Mouse (Mus musculus): ENCODE results near the gene Ifnl2. TPM values are rescaled to one million over a fixed set of nuclear protein-coding genes. Genes with fewer than 3 reads are reported as not detected.

The Ifnl2 gene
- polyA plus RNA-seq, 1 experiment from 2014 or later: not detected

DNA sequence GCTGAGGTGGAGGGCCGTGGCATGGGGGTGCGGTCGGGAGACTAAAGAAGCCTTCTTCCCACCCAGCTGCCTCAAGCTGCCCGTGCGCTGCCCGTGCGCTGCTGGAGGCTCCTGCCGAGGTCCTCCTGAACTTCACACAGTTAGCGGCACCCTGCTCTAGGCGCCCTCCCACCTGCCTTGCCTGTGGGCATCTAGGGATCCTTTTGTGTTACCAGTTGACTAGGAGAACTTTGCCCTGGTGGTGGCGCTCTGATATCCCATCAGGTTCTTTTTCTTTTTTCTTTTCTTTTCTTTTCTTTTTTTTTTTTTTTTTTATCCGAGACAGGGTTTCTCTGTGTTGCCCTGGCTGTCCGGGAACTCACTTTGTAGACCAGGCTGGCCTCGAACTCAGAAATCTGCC, 19.4 kb downstream of the Ifnl2 start:
- no peak overlapping the region for H3K4me3 ChIP-seq
- peaks cover 11% of the 10 kb centered on the region; the same call in 1 of the 2 replicates for H3K4me1 ChIP-seq (replicated peaks)
- H3K27me3 ChIP-seq (replicated peaks): peaks cover 13% of the 10 kb centered on the region
- H3K4me2 ChIP-seq: peak overlapping the region; percentile 39
- no peak for ATAC-seq (ENCODE audit: insufficient number of reproducible peaks, low FRiP score)
- no peak overlapping the region for H3K27ac ChIP-seq (ENCODE audit: poor library complexity, severe bottlenecking)
- H3K9ac ChIP-seq: no peak overlapping the region
- WGBS: 34% methylated on average over 14 of the region's 14 CpGs
- H3K9me3 ChIP-seq (replicated peaks): no peaks in the 10 kb centered on the region
- no peaks in the 10 kb centered on the region for H3K36me3 ChIP-seq

- H3K4me3 ChIP-seq: no peak overlapping the region
- H3K27ac ChIP-seq (ENCODE audit: poor library complexity, severe bottlenecking): no peak overlapping the region
- no peak overlapping the region for H3K9ac ChIP-seq
- H3K4me2 ChIP-seq: peak overlapping the region; percentile 39
- no peaks in the 10 kb centered on the region for H3K9me3 ChIP-seq (replicated peaks)
- 2% methylated on average over 10 of the region's 10 CpGs for WGBS
- H3K27me3 ChIP-seq (replicated peaks): peaks cover 13% of the 10 kb centered on the region
- H3K4me1 ChIP-seq (replicated peaks): peaks cover 11% of the 10 kb centered on the region; the same call in 1 of the 2 replicates
- peak; percentile 6; the same call in 1 of the 2 replicates for ATAC-seq (ENCODE audit: insufficient number of reproducible peaks, low FRiP score)
- no peaks in the 10 kb centered on the region for H3K36me3 ChIP-seq
Observed at GRCm38 (mm10) chr7:28490410-28490809, 19.8 kb downstream of the Ifnl2 start.

- peaks cover 19% of the 10 kb centered on the region for H3K27me3 ChIP-seq (replicated peaks)
- H3K4me1 ChIP-seq (replicated peaks): peaks cover 11% of the 10 kb centered on the region; the same call in 1 of the 2 replicates
- peak overlapping the region; percentile 53 for H3K4me2 ChIP-seq
- WGBS: 3% methylated on average over 16 of the region's 16 CpGs
- no peaks in the 10 kb centered on the region for H3K9me3 ChIP-seq (replicated peaks)
- no peak overlapping the region for H3K27ac ChIP-seq (ENCODE audit: poor library complexity, severe bottlenecking)
- no peak overlapping the region for H3K9ac ChIP-seq
- peak overlapping the region; percentile 11; the same call in 1 of the 2 replicates for H3K4me3 ChIP-seq
- no peak for ATAC-seq (ENCODE audit: insufficient number of reproducible peaks, low FRiP score)
- no peaks in the 10 kb centered on the region for H3K36me3 ChIP-seq
Observed at GRCm38 (mm10) chr7:28488030-28488491, 22.2 kb downstream of the Ifnl2 start.

GRCm38 (mm10) chr7:28484192-28484591, 26.1 kb downstream of the Ifnl2 start:
- peaks cover 6% of the 10 kb centered on the region; the same call in 1 of the 2 replicates for H3K4me1 ChIP-seq (replicated peaks)
- H3K36me3 ChIP-seq: no peaks in the 10 kb centered on the region
- H3K27ac ChIP-seq (ENCODE audit: poor library complexity, severe bottlenecking): no peak overlapping the region
- 36% methylated on average over 4 of the region's 4 CpGs for WGBS
- H3K4me2 ChIP-seq: no peak overlapping the region
- peaks cover 17% of the 10 kb centered on the region for H3K27me3 ChIP-seq (replicated peaks)
- H3K9me3 ChIP-seq (replicated peaks): 0 out of 2 replicates have a peak, but pooled peaks cover 6% of the 10 kb centered on the region
- ATAC-seq (ENCODE audit: insufficient number of reproducible peaks, low FRiP score): no peak
- H3K9ac ChIP-seq: no peak overlapping the region
- no peak overlapping the region for H3K4me3 ChIP-seq

DNA sequence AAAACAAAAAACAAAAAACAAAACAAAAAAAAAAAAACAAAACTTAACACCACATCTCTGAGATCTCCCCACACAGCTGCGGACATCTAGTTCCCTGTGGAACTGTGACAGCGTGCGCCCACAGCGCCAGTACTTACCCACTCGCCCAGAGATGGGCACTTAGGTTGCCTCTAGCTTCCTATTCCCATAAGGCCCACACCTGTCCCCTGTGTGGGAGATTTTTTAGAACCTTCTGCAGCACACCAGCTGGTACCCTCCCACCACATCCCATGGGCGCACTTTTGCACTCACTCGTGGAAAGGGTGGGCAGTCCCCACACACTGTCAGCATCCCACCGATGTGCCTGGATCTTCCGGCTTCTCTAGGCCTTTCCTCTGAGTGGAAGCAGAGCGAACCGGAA, 27.4 kb downstream of the Ifnl2 start:
- Histone ChIP-seq H3K27ac (ENCODE audit: poor library complexity, severe bottlenecking) (no peak overlapping the region), H3K4me2 (no peak overlapping the region), H3K4me1 (replicated peaks) (peaks cover 2% of the 10 kb centered on the region; the same call in 1 of the 2 replicates), H3K27me3 (replicated peaks) (peaks cover 8% of the 10 kb centered on the region; the same call in 1 of the 2 replicates), H3K4me3 (no peak overlapping the region), H3K36me3 (no peaks in the 10 kb centered on the region), H3K9ac (no peak overlapping the region), H3K9me3 (replicated peaks) (0 out of 2 replicates have a peak, but pooled peaks cover 6% of the 10 kb centered on the region)
- WGBS: 79% methylated on average over 11 of the region's 11 CpGs
- ATAC-seq (ENCODE audit: insufficient number of reproducible peaks, low FRiP score): no peak

DNA sequence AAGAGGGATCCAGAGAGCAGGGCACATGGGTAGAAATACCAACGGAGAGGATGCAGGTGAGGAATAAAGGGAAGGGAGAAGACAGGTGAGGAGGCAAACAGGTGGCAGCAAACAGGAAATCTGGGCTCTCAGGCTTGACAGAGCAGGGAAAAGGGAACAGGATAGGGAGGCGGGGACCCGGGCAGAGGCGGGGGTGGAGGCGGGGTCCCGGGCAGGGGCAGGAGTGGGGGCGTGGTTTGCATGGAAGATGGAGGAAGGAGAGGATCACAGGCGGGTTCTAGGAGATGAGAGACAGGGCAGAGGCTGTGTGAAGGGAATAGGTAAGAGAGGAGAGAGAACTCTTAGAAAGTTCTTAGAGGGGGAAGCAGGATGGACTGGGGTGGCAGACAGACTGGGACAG, 31.4 kb downstream of the Ifnl2 start:
- 6% methylated on average over 8 of the region's 8 CpGs for WGBS
- Histone ChIP-seq H3K27me3 (replicated peaks) (no peaks in the 10 kb centered on the region), H3K36me3 (no peaks in the 10 kb centered on the region), H3K4me1 (replicated peaks) (no peaks in the 10 kb centered on the region), H3K4me3 (no peak overlapping the region), H3K4me2 (no peak overlapping the region), H3K9ac (no peak overlapping the region), H3K9me3 (replicated peaks) (0 out of 2 replicates have a peak, but pooled peaks cover 6% of the 10 kb centered on the region), H3K27ac (ENCODE audit: poor library complexity, severe bottlenecking) (no peak overlapping the region)
- no peak for ATAC-seq (ENCODE audit: insufficient number of reproducible peaks, low FRiP score)

GRCm38 (mm10) chr7:28477363-28477762, 32.9 kb downstream of the Ifnl2 start:
- no peaks in the 10 kb centered on the region for H3K36me3 ChIP-seq
- H3K4me1 ChIP-seq (replicated peaks): no peaks in the 10 kb centered on the region
- 0 out of 2 replicates have a peak, but pooled peaks cover 6% of the 10 kb centered on the region for H3K9me3 ChIP-seq (replicated peaks)
- H3K9ac ChIP-seq: no peak overlapping the region
- no peak overlapping the region for H3K4me3 ChIP-seq
- H3K27ac ChIP-seq (ENCODE audit: poor library complexity, severe bottlenecking): no peak overlapping the region
- H3K4me2 ChIP-seq: no peak overlapping the region
- WGBS: 78% methylated on average over 5 of the region's 5 CpGs
- no peak for ATAC-seq (ENCODE audit: insufficient number of reproducible peaks, low FRiP score)
- no peaks in the 10 kb centered on the region for H3K27me3 ChIP-seq (replicated peaks)

DNA sequence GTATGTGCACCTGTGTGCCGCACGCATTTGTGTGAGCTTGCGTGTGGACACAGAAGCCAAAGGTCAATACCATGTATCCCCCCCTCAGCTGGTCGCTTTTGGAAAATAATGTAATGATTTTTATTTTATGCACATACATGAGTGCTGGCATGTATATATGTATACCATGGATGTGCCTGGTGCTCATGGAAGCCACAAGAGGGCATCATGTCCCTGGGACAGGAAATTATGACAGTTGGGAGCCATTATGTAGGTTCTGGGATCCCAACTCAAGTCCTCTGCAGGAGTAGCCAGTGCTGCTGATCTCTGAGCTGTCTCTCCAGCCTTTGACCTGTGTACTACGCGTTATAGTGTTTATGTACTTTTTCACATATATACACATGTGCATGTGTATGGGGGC, 34.1 kb downstream of the Ifnl2 start:
- H3K27ac ChIP-seq (ENCODE audit: poor library complexity, severe bottlenecking): no peak overlapping the region
- no peaks in the 10 kb centered on the region for H3K36me3 ChIP-seq
- no peak overlapping the region for H3K4me2 ChIP-seq
- ATAC-seq (ENCODE audit: insufficient number of reproducible peaks, low FRiP score): no peak
- no peak overlapping the region for H3K4me3 ChIP-seq
- no peak overlapping the region for H3K9ac ChIP-seq
- H3K27me3 ChIP-seq (replicated peaks): no peaks in the 10 kb centered on the region
- peaks cover 5% of the 10 kb centered on the region for H3K4me1 ChIP-seq (replicated peaks)
- 81% methylated on average over 6 of the region's 6 CpGs for WGBS
- 0 out of 2 replicates have a peak, but pooled peaks cover 6% of the 10 kb centered on the region for H3K9me3 ChIP-seq (replicated peaks)

DNA sequence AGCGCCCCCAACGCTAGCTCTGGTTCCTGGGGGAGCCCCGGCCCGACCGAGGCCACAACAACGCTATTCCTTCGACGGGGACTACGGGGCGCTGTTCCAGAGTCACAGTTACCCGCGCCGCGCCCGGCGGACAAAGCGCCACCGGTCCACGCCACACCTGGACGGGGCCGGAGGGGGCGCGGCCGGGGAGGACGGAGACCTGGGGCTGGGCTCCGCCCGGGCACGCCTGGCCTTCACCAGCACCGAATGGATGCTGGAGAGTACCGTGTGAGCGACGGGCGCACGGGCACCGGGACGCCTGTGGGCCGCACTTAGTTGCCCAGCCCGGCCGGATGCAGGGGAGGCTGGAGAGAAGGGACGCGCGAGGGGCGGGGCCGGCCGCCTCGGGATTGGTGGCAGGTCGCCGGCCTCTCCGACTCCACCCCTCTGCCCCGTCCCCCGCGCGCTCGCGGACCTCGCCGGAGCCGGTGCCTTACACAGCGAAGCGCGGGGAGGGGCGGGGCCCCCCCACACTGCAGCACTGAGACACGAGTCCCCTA, 43.0 kb downstream of the Ifnl2 start:
- H3K36me3 ChIP-seq: peaks cover 9% of the 10 kb centered on the region
- peaks cover 28% of the 10 kb centered on the region for H3K4me1 ChIP-seq (replicated peaks)
- H3K9ac ChIP-seq: peak overlapping the region; percentile 76
- peak; percentile 80 for ATAC-seq (ENCODE audit: insufficient number of reproducible peaks, low FRiP score)
- H3K4me3 ChIP-seq: peak overlapping the region; percentile 62
- peak overlapping the region; percentile 93 for H3K4me2 ChIP-seq
- no peak overlapping the region for H3K27ac ChIP-seq (ENCODE audit: poor library complexity, severe bottlenecking)
- no peaks in the 10 kb centered on the region for H3K9me3 ChIP-seq (replicated peaks)
- peaks cover 24% of the 10 kb centered on the region for H3K27me3 ChIP-seq (replicated peaks)
- 1% methylated on average over 54 of the region's 63 CpGs for WGBS

DNA sequence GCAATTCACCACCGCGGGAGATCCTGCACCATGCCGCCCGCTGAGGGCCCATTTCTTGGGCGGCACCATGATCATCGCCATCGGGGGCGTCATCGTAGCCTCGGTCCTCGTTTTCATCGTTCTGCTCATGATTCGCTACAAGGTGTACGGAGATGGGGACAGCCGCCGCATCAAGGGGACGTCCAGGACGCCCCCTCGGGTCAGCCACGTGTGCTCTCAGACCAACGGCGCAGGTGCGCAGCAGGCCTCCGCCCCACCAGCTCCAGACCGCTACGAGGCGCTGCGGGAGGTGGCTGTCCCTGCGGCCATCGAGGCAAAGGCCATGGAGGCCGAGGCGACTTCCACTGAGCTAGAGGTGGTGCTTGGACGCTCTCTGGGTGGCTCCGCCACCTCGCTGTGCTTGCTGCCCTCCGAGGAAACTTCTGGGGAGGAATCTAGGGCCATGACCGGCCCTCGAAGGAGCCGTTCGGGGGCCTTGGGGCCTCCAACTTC, 43.5 kb downstream of the Ifnl2 start:
- peak overlapping the region; percentile 62 for H3K4me3 ChIP-seq
- peak overlapping the region; percentile 93 for H3K4me2 ChIP-seq
- no peaks in the 10 kb centered on the region for H3K9me3 ChIP-seq (replicated peaks)
- peak overlapping the region; percentile 76 for H3K9ac ChIP-seq
- H3K36me3 ChIP-seq: peaks cover 12% of the 10 kb centered on the region
- H3K27me3 ChIP-seq (replicated peaks): peaks cover 24% of the 10 kb centered on the region
- WGBS: 12% methylated on average over 40 of the region's 40 CpGs
- H3K4me1 ChIP-seq (replicated peaks): peaks cover 28% of the 10 kb centered on the region
- ATAC-seq (ENCODE audit: insufficient number of reproducible peaks, low FRiP score): peak; percentile 14
- H3K27ac ChIP-seq (ENCODE audit: poor library complexity, severe bottlenecking): no peak overlapping the region

GRCm38 (mm10) chr7:28464416-28465212, 45.6 kb downstream of the Ifnl2 start:
- Histone ChIP-seq H3K4me3 (no peak overlapping the region), H3K9ac (no peak overlapping the region), H3K36me3 (peaks cover 24% of the 10 kb centered on the region), H3K4me1 (replicated peaks) (peaks cover 17% of the 10 kb centered on the region), H3K4me2 (no peak overlapping the region), H3K9me3 (replicated peaks) (no peaks in the 10 kb centered on the region), H3K27me3 (replicated peaks) (peaks cover 24% of the 10 kb centered on the region), H3K27ac (ENCODE audit: poor library complexity, severe bottlenecking) (no peak overlapping the region)
- WGBS: 59% methylated on average over 10 of the region's 10 CpGs
- ATAC-seq (ENCODE audit: insufficient number of reproducible peaks, low FRiP score): 0 out of 2 replicates have a peak, but pooled peaks have one; percentile 3
